Mouse (Mus musculus) R1 (cell line): ENCODE data around the gene D930048N14Rik.

Experiments
- DNase-seq: peaks from one replicate; pipeline ENCODE4 v3.0.0-alpha.2; 2018; ENCODE audit warnings: low read depth, low spot score

D930048N14Rik gene

GRCm38 (mm10) chr11:51702831-51703230, 52.1 kb downstream of the D930048N14Rik start:
- DNase-seq = peak; percentile 47

GRCm38 (mm10) chr11:51703379-51703998, 52.7 kb downstream of the D930048N14Rik start:
- peak; percentile 98 for DNase-seq

- peak; percentile 20 for DNase-seq
Observed at GRCm38 (mm10) chr11:51706451-51706850, 55.7 kb downstream of the D930048N14Rik start.

GRCm38 (mm10) chr11:51707080-51707479, 56.3 kb downstream of the D930048N14Rik start:
- DNase-seq = no peak
